Mouse (Mus musculus) olfactory bulb, adult 2 months (tissue): ENCODE results near the gene Morc3.

Source experiments
- CTCF ChIP-seq: fragments of 200-500 bp; IDR thresholded peaks from 2 replicates; pipeline ENCODE4 v1.5.1; 2012; ENCODE audit warnings: low read depth, mild to moderate bottlenecking, low read length, moderate library complexity; ENCODE audit not compliant: insufficient read depth
- POLR2A ChIP-seq: fragments of 200-500 bp; IDR thresholded peaks from 2 replicates; pipeline ENCODE4 v1.6.1; 2012; ENCODE audit warnings: mild to moderate bottlenecking, low read depth, low read length, moderate library complexity; ENCODE audit not compliant: insufficient read depth

- no peak for TF ChIP-seq POLR2A
- TF ChIP-seq CTCF, result no peak
Observed at GRCm38 (mm10) chr16:93877612-93878380, 45.9 kb downstream of the Morc3 start.
